Comparison of ENCODE assay signal across 10 mouse cellular contexts in the genomic region with DNA sequence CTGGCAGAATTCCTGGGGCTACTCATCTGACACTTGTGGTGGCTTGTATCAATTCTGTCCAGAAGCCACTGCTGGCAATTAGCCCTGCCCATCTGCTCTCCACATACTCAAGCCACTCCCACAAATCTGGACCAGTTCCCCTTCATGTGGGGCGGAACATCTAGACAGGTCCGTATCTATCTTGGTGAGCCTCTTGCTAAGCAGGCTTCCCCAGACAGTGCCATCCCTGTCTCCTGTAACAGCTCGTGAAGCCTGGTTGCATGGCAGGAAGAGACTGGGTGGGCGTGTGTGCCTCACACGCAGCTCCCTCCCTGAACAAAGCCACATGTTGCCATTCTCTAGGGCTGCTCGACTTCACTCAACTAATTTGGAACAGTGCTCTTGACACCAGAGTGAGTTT.
DNase-seq lines count a peak whose midpoint lies in the region; ATAC-seq and TF ChIP-seq lines count a peak whose summit lies in the region.
"Had no signal": no experiment of that assay in that cellular context is flagged by ENCODE, and none has a peak within 500 bp of the region (broad histone marks: within the 10 kb centered on the region; RNA-seq: fewer than 3 reads in every experiment).

No protein-coding gene starts in this region.

- peaks cover 30% of the 10 kb centered on the region for H3K4me1 ChIP-seq in E14TG2a.4 (replicated peaks; ENCODE audit: low read depth, low read length)
- H3K4me1 ChIP-seq in forebrain, embryonic 14.5 days (ENCODE audit: control insufficient read depth, insufficient read depth, low read length) = peaks cover 6% of the 10 kb centered on the region; the same call in 1 of the 2 replicates
- H3K4me1 ChIP-seq in kidney, adult 2 months (ENCODE audit: control insufficient read depth, insufficient read depth, low read length) = no peaks in the 10 kb centered on the region
- H3K4me1 ChIP-seq in liver, postnatal 0 days (ENCODE audit: insufficient read depth) = no peaks in the 10 kb centered on the region

- no peak for TF ChIP-seq CTCF in E14TG2a.4 (conservative IDR thresholded peaks at IDR 0.05; ENCODE audit: low read length)
- no peak for TF ChIP-seq CTCF in brain, embryonic 14.5 days (IDR thresholded peaks at IDR 0.05; ENCODE audit: borderline replicate concordance, extremely low read depth, insufficient read depth, insufficient read length)
- no peak for TF ChIP-seq CTCF in kidney, adult 2 months (conservative IDR thresholded peaks at IDR 0.05; ENCODE audit: insufficient read depth, insufficient read length, low read depth, low read length)
- no peak for TF ChIP-seq CTCF in liver, postnatal 0 days (IDR thresholded peaks at IDR 0.05; ENCODE audit: low read depth)

- TF ChIP-seq EP300 in liver, postnatal 0 days (IDR thresholded peaks at IDR 0.05; ENCODE audit: low read depth) = no peak

- H3K27ac ChIP-seq in forebrain, embryonic 14.5 days (ENCODE audit: low read depth, low read length) = no peak overlapping the region
- H3K27ac ChIP-seq in kidney, adult 2 months (ENCODE audit: insufficient read depth, low read depth, low read length) = no peak overlapping the region
- no peak overlapping the region for H3K27ac ChIP-seq in liver, postnatal 0 days (ENCODE audit: low read depth)
- H3K27ac ChIP-seq: kidney, embryonic 15.5 days had no signal

- WGBS in forebrain, embryonic 14.5 days = 50% methylated on average over 6 of the region's 6 CpGs
- WGBS in kidney, adult 2 months = 75% methylated on average over 6 of the region's 6 CpGs
- WGBS in liver, postnatal 0 days (ENCODE audit: insufficient replicate concordance) = 63% methylated on average over 6 of the region's 6 CpGs

- peak overlapping the region; percentile 43 for H3K4me3 ChIP-seq in E14TG2a.4 (replicated peaks; ENCODE audit: low read length)
- no peak overlapping the region for H3K4me3 ChIP-seq in forebrain, embryonic 14.5 days (ENCODE audit: low read depth, low read length)
- H3K4me3 ChIP-seq in kidney, adult 2 months (ENCODE audit: insufficient read depth, low read depth, low read length) = no peak overlapping the region
- no peak overlapping the region for H3K4me3 ChIP-seq in liver, postnatal 0 days (ENCODE audit: low read depth, low read length)
- H3K4me3 ChIP-seq: kidney, embryonic 15.5 days had no signal

- H3K9me3 ChIP-seq in E14TG2a.4 (ENCODE audit: low read length) = no peaks in the 10 kb centered on the region
- H3K9me3 ChIP-seq in forebrain, embryonic 14.5 days (replicated peaks; ENCODE audit: control insufficient read depth, low read length) = no peaks in the 10 kb centered on the region
- no peaks in the 10 kb centered on the region for H3K9me3 ChIP-seq in liver, postnatal 0 days (ENCODE audit: low read length)

- H3K9ac ChIP-seq in forebrain, embryonic 14.5 days (ENCODE audit: low read length) = no peak overlapping the region
- no peak overlapping the region for H3K9ac ChIP-seq in liver, postnatal 0 days (replicated peaks)
- H3K9ac ChIP-seq: kidney, embryonic 15.5 days had no signal

- H3K4me2 ChIP-seq in forebrain, embryonic 14.5 days (ENCODE audit: low read length) = no peak overlapping the region
- no peak overlapping the region for H3K4me2 ChIP-seq in liver, postnatal 0 days (ENCODE audit: low read depth, low read length)
- H3K4me2 ChIP-seq: kidney, embryonic 15.5 days had no signal

- DNase-seq in brain, embryonic 14.5 days (ENCODE audit: low read depth) = peak; percentile 77
- DNase-seq in forebrain, embryonic 14.5 days (ENCODE audit: low spot score) = peak; percentile 58
- peak; percentile 57 for DNase-seq in left cerebral cortex, adult 11 months (ENCODE audit: low spot score)
- no peak for DNase-seq in spleen, postnatal 14 days (ENCODE audit: low spot score in 2 of 2)
- no peak for DNase-seq in spleen, postnatal 10 days (ENCODE audit: low spot score in 2 of 2)
- no peak for DNase-seq in kidney, adult 2 months
- no peak for DNase-seq in liver, postnatal 0 days
- DNase-seq: gastrocnemius, postnatal 36 days had no signal

- peaks cover 12% of the 10 kb centered on the region for H3K27me3 ChIP-seq in E14TG2a.4 (ENCODE audit: insufficient read depth, low read length)
- no peaks in the 10 kb centered on the region; the same call in 1 of the 2 replicates for H3K27me3 ChIP-seq in forebrain, embryonic 14.5 days (replicated peaks; ENCODE audit: control insufficient read depth, insufficient read depth, low read length)
- no peaks in the 10 kb centered on the region for H3K27me3 ChIP-seq in kidney, adult 2 months (replicated peaks; ENCODE audit: control insufficient read depth, insufficient read depth, low read length)
- no peaks in the 10 kb centered on the region for H3K27me3 ChIP-seq in liver, postnatal 0 days (ENCODE audit: insufficient read depth, low read length)
- H3K27me3 ChIP-seq: kidney, embryonic 15.5 days had no signal

- peak; percentile 43 for ATAC-seq in forebrain, embryonic 14.5 days
- ATAC-seq in liver, postnatal 0 days = no peak

- no peak for TF ChIP-seq POLR2A in brain, embryonic 14.5 days (IDR thresholded peaks at IDR 0.05; ENCODE audit: borderline replicate concordance, extremely low read depth, insufficient read depth, insufficient read length, poor library complexity, severe bottlenecking)
- no peak for TF ChIP-seq POLR2A in kidney, adult 2 months (IDR thresholded peaks at IDR 0.05; ENCODE audit: low read depth, low read length)

- no peaks in the 10 kb centered on the region for H3K36me3 ChIP-seq in E14TG2a.4 (ENCODE audit: insufficient read depth, low read length)
- H3K36me3 ChIP-seq in forebrain, embryonic 14.5 days (ENCODE audit: control insufficient read depth, insufficient read depth, low read length) = no peaks in the 10 kb centered on the region
- H3K36me3 ChIP-seq in kidney, adult 2 months (ENCODE audit: control insufficient read depth, insufficient read depth, low read length) = no peaks in the 10 kb centered on the region
- no peaks in the 10 kb centered on the region for H3K36me3 ChIP-seq in liver, postnatal 0 days (replicated peaks; ENCODE audit: insufficient read depth, low read length)
- H3K36me3 ChIP-seq: kidney, embryonic 15.5 days had no signal

Comparison
In these comparisons a context has a peak if more than half of its experiments do, and no peak if none do; other contexts are left out.
1. DNase-seq: peak in brain, embryonic 14.5 days (single experiment), forebrain, embryonic 14.5 days (single experiment) and left cerebral cortex, adult 11 months (single experiment); none in spleen, postnatal 14 days (0 of 2), spleen, postnatal 10 days (0 of 2), kidney, adult 2 months (single experiment) and liver, postnatal 0 days (single experiment).